Mouse (Mus musculus) right cerebral cortex, postnatal 14 days (tissue): Measurements from ENCODE around the gene Kcng3.
A peak's percentile ranks its signal among the peaks of the same experiment; 100 is the strongest.

Source experiments
- DNase-seq: peaks from one replicate; pipeline ENCODE4 v3.0.0; 2022

Gene Kcng3

DNA sequence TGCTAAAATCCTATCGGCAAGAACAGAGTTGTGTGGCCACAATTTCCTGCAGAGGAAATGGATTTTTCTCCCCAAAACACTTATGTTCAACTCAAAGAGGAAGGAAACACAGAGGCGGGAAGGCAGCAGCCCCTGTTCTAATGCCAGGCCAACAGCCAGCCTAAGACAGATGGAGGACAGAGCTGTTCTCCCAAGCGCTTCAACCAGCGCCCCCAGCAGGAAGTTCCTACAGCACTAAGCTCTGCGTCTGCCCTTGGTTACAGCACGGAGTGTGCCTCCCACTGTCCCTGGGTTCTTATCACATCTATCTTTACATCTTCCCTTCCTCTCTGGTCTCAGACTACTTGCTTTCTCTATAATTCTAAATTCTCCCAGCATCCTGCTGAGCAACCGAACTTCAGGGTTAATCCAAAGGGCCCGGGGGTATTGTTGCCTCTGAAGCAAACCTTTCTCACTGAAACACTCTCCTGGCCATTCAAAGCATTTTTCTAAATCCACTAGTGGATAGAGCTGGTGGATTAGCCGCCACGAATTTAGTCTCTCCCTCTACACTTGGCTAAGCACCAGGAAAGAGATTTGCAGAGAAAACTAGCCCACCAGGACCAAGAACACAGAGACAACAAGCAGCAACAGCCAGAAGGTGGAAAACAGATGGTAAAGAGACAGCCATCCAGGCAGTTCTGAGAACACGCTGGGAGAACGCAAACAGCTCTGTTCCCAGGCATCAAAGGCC is 83.0 kb downstream of the Kcng3 start:
- peak; percentile 53 for DNase-seq

GRCm38 (mm10) chr17:83547145-83547544 is 84.5 kb downstream of the Kcng3 start:
- no peak for DNase-seq

GRCm38 (mm10) chr17:83545756-83546742 is 85.6 kb downstream of the Kcng3 start:
- no peak for DNase-seq

DNA sequence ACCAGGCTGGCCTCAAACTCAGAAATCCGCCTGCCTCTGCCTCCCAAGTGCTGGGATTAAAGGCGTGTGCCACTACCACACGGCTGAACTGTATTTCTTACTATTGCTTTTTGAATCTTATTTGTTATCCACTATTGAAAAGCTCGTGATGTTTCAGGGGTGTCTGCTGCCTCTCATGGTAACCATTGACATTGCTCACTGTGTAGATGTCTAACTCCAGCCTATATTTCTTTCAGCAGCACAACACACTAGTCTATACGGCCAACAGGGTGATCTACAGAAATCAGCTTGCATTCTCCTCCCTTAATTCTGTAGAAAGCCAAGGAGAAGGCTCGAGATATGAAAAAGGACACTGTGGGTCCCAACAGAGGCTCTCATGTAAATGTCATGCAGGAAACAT is 86.4 kb downstream of the Kcng3 start:
- no peak for DNase-seq

- DNase-seq, result no peak
Observed at GRCm38 (mm10) chr17:83542424-83542823, 89.3 kb downstream of the Kcng3 start.

GRCm38 (mm10) chr17:83539262-83540037 is 92.2 kb downstream of the Kcng3 start:
- DNase-seq, result no peak

- no peak for DNase-seq
Observed at GRCm38 (mm10) chr17:83538694-83539093, 93.0 kb downstream of the Kcng3 start.

GRCm38 (mm10) chr17:83538141-83538540 is 93.6 kb downstream of the Kcng3 start:
- no peak for DNase-seq
